Mouse (Mus musculus) layer of hippocampus, adult 9-10 months (tissue): Measurements from ENCODE around the gene Syne2.
"Not testable (repeated sequence)": the region's sequence is repeated elsewhere in the genome, so short reads cannot be mapped to it uniquely, and the experiment has no call there.

Experiments used
- DNase-seq: peaks from one replicate; pipeline ENCODE4 v3.0.0; 2022; ENCODE audit warnings: low spot score

Syne2 gene

GRCm38 (mm10) chr12:76104596-76105351, 286.8 kb downstream of the Syne2 start:
- DNase-seq: no peak

GRCm38 (mm10) chr12:76109646-76110405, 291.9 kb downstream of the Syne2 start:
- DNase-seq: no peak

- no peak for DNase-seq
Observed at GRCm38 (mm10) chr12:76111046-76111445, 293.1 kb downstream of the Syne2 start.

- no peak for DNase-seq
Observed at GRCm38 (mm10) chr12:76116577-76116976, 298.6 kb downstream of the Syne2 start.

- DNase-seq: no peak
Observed at GRCm38 (mm10) chr12:76117632-76118153, 299.8 kb downstream of the Syne2 start.

GRCm38 (mm10) chr12:76123223-76123622, 305.3 kb downstream of the Syne2 start:
- no peak for DNase-seq

- no peak for DNase-seq
Observed at GRCm38 (mm10) chr12:76128306-76128705, 310.4 kb downstream of the Syne2 start.

- no peak for DNase-seq
Observed at GRCm38 (mm10) chr12:76128831-76129230, 310.9 kb downstream of the Syne2 start.

- no peak for DNase-seq
Observed at GRCm38 (mm10) chr12:76130281-76130680, 312.3 kb downstream of the Syne2 start.

- no peak for DNase-seq
Observed at GRCm38 (mm10) chr12:76130891-76131290, 313.0 kb downstream of the Syne2 start.

GRCm38 (mm10) chr12:76132591-76132990, 314.7 kb downstream of the Syne2 start:
- no peak for DNase-seq

GRCm38 (mm10) chr12:76133081-76133480, 315.1 kb downstream of the Syne2 start:
- DNase-seq: not testable (repeated sequence)

GRCm38 (mm10) chr12:76136701-76137100, 318.8 kb downstream of the Syne2 start:
- no peak for DNase-seq

GRCm38 (mm10) chr12:76152389-76152788, 334.5 kb downstream of the Syne2 start:
- not testable (repeated sequence) for DNase-seq
